7 mouse cellular contexts compared by ENCODE assay signal in genomic region chr6:88431202-88431601, GRCm38 (mm10). TPM values are rescaled to one million over a fixed set of nuclear protein-coding genes. Genes with fewer than 3 reads are reported as not detected.
DNase-seq lines count a peak whose midpoint lies in the region.

No protein-coding gene starts in this region.

- peak; percentile 40 for DNase-seq in left cerebral cortex, postnatal 4 days
- DNase-seq in left cerebral cortex, postnatal 14 days (ENCODE audit: low spot score in 2 of 2), result no peak
- DNase-seq in adrenal gland, postnatal 14 days, result peak; percentile 55
- DNase-seq in forelimb bud, embryonic 11.5 days (ENCODE audit: low read depth, low spot score), result peak; percentile 31
- peak; percentile 78 for DNase-seq in kidney, adult 9 months
- DNase-seq in lung, postnatal 4 days, result peak; percentile 62 to 65
- DNase-seq in right cerebral cortex, postnatal 14 days, result no peak

- intact Hi-C loops in left cerebral cortex, postnatal 4 days (cut with DNase I), result no loop called here
- intact Hi-C loops in left cerebral cortex, postnatal 14 days (cut with DNase I), result no loop called here

RNA-seq across cellular contexts. Expression of gene Eefsec, which starts 15.1 kb away (rescaled TPM):
- 10 to 100 TPM; 23.3 to 24.0 TPM for total RNA-seq in left cerebral cortex, postnatal 4 days (2021)
- total RNA-seq in left cerebral cortex, postnatal 14 days (2021), result 10 to 100 TPM; 19.4 to 20.8 TPM
- total RNA-seq in adrenal gland, postnatal 14 days (2021), result 15.0 and 19.3 TPM in 2 replicates

RNA-seq across cellular contexts. Expression of gene Ruvbl1, which starts 34.0 kb away (rescaled TPM):
- total RNA-seq in left cerebral cortex, postnatal 4 days (2021), result 10 to 100 TPM; 41.2 to 46.3 TPM
- 10 to 100 TPM; 36.2 to 37.1 TPM for total RNA-seq in left cerebral cortex, postnatal 14 days (2021)
- total RNA-seq in adrenal gland, postnatal 14 days (2021), result 34.6 and 35.3 TPM in 2 replicates

Comparison
In these comparisons a context has a peak if more than half of its experiments do, and no peak if none do; other contexts are left out.
1. DNase-seq: peak in left cerebral cortex, postnatal 4 days (single experiment), adrenal gland, postnatal 14 days (single experiment), forelimb bud, embryonic 11.5 days (single experiment), kidney, adult 9 months (single experiment) and lung, postnatal 4 days (2 of 2); none in left cerebral cortex, postnatal 14 days (0 of 2) and right cerebral cortex, postnatal 14 days (single experiment).